Mouse (Mus musculus) brain, embryonic 14.5 days (tissue): ENCODE data around the gene Gm48552. TPM values are rescaled to one million over a fixed set of nuclear protein-coding genes. Genes with fewer than 3 reads are reported as not detected.

Source experiments
- DNase-seq: peaks from one replicate; pipeline ENCODE4 v3.0.0-alpha.2; 2011; ENCODE audit warnings: low read depth
- CTCF ChIP-seq: fragments of 200-500 bp; IDR thresholded peaks from 2 replicates; pipeline ENCODE4 v1.5.1; 2012; ENCODE audit warnings: inconsistent platforms, mild to moderate bottlenecking, moderate library complexity, borderline replicate concordance; ENCODE audit not compliant: insufficient read depth, insufficient read length; ENCODE audit errors: extremely low read depth
- POLR2A ChIP-seq: fragments of 200-500 bp; IDR thresholded peaks from 2 replicates; pipeline ENCODE4 v1.6.1; 2012; ENCODE audit warnings: mild to moderate bottlenecking, inconsistent platforms, borderline replicate concordance; ENCODE audit not compliant: poor library complexity, insufficient read depth, insufficient read length, severe bottlenecking; ENCODE audit errors: extremely low read depth
- polyA plus RNA-seq: library from polyadenylated mRNA; depleted of rRNA; stranded (reverse); fragments of >200 nt; gene quantifications from 2 replicates; pipeline ENCODE4 v1.2.3, GENCODE M21; 2012

Gm48552 gene
- polyA plus RNA-seq, 1 experiment = 8.7 TPM

DNA sequence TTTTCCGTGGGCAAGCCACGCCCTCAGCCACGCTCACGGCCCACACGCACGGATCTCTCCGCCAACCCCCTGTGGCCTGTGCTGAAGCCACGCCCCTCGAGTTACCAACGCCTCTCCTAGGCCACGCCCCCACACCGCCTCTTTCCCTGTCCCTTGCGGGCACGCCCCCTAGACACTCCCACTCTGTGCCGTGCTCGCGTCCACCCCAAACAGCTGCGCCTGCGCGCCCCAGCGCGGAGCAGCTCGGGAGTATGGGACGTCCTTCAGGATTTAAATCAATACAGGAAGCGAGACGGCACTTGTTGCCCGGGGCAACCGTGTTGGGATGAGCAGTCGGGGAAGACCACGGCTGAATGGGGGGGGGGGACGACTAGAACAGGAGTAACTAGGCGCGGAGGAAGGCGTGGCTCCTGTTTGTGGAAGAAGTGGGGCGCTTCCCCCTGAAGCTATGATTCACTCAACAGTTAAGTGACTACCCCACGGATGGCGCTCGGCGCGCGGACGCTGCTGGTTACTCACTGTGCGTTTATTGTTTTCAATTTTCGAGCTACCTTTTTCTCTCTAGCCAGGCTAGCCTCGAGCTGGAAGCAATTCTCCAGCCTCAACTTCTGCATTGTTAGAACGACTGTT, 10.1 kb upstream of the Gm48552 start:
- TF ChIP-seq CTCF (no peak), POLR2A (peak; percentile 12; the same call in 1 of the 2 replicates)

DNA sequence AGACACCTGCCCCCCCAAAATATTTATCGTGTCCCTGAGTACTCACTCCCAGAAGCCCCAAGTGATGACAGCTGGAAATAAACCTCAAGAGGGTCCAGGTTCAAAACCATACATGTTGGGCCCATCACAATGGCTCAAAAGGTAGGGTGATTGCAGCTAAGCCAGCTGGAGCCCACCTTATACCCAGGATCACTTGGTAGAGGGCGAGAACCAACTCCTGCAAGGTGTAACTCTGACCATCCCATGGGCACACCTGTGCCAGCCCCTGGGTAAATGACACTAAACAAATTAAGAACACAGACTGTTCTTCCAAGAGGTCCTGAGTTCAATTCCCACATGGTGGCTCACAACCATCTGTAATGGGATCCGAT, 9.6 kb upstream of the Gm48552 start:
- TF ChIP-seq POLR2A (no peak), CTCF (no peak)
- DNase-seq = no peak

More for the DNA sequence above, 10.1 kb upstream of the Gm48552 start:
- peak; percentile 100 for DNase-seq

DNA sequence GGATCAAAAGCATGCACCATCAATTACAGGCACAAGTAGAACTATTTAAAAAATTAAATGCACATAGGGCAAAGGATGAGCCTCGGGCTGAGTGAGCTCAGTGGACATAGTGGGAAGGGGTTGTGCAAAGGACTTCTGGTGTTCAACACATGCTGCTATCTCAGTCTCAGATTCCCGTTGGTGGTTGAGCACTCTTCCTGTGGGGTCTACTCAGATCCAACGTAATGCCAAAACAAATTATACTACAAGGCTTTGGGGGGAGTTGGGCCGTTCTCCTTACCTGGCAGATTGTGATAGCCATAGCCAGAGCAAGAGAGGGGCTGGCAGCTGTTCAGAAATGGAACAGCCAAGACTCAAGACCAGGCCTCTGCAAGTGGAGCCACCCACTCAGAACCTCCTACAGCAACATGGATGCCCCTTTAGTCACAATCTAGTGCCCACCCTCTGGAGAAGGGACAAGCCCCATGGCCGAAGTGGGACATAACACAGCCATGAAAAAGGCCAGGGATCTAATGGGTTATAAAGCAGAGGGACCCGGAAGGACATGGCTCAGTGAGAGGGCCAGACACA, 8.9 kb upstream of the Gm48552 start:
- no peak for TF ChIP-seq CTCF
- TF ChIP-seq POLR2A = no peak
- DNase-seq = no peak

DNA sequence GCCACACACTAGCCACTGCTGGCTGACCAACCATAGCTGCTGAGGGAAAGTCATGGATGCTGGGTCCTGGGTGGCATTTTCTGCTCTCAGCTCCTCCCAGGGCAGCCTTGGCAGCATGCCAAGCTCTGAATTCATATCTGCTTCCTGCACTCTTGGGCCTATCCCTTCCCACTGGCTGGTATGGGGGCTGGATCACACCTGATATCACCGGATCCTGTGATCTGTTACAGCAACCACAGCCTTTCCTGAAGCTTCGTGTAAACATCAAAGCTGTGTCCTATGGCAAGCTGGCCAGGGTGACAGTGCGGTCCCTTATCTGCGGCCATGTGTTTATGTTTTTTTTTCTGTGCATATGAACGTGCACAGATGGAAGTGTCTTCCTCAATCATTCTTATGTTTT, 6.8 kb upstream of the Gm48552 start:
- TF ChIP-seq POLR2A (no peak), CTCF (no peak)
- DNase-seq = no peak

DNA sequence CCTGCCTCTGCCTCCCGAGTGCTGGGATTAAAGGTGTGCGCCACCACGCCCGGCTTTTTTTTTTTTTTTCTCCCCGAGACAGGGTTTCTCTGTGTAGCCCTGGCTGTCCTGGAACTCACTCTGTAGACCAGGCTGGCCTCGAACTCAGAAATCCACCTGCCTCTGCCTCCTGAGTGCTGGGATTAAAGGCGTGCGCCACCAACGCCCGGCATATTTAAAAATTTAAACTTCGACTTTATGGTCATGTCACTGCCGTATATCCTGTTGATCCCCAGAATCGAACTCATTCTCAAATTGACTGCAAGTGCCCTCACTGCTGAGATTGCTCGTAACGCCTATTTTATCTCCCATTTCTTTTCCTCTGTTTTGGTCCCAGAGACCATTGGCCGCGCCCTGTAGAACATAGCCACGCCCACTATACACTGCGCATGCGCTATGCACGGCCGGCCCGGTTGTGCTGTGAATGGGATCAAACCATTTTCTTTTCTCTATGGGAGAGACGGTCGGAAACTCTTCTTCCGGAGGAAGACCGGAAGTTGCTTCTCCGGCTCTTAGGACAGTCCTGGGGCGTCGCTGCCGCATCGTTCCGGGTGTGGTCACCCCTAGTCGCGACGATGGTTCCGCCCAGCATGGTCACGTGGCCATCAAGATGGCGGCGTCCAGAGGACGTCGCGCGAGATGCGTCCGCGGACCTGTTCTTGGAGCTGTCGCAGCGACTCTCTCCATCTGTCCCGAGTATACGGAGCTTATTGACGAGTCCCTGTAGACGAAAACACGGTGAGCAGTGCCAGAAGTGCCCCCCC, 4.8 kb upstream of the Gm48552 start, which contains the start of the genes Dohh and Gm48551:
Dohh (plus strand) TSS at position 627 of the 803 bp plus-strand sequence.
Gm48551 (plus strand) TSS at position 665 of the 803 bp plus-strand sequence.
- TF ChIP-seq POLR2A (peak; percentile 67; the same call in 1 of the 2 replicates), CTCF (no peak)
- DNase-seq = peak; percentile 100

DNA sequence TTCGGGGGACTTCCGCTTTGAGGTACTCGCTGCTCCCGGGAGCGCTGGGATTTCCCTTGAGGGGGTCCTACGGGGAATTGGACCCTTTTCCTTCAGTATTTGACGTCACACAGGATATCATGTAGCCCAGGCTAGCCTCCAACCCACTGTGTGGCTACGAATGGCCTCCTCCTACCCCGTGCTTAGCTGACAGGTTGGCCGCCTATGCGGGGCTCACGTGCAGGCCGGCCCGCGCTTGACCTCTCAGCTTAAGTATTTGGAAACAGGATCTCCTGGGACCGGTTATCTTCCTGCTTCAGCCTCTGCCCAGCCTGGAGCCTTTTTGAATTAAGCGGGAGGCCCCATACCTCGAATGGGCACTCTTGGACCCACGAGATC, 4.2 kb upstream of the Gm48552 start:
- TF ChIP-seq POLR2A (no peak), CTCF (no peak)
- no peak for DNase-seq

DNA sequence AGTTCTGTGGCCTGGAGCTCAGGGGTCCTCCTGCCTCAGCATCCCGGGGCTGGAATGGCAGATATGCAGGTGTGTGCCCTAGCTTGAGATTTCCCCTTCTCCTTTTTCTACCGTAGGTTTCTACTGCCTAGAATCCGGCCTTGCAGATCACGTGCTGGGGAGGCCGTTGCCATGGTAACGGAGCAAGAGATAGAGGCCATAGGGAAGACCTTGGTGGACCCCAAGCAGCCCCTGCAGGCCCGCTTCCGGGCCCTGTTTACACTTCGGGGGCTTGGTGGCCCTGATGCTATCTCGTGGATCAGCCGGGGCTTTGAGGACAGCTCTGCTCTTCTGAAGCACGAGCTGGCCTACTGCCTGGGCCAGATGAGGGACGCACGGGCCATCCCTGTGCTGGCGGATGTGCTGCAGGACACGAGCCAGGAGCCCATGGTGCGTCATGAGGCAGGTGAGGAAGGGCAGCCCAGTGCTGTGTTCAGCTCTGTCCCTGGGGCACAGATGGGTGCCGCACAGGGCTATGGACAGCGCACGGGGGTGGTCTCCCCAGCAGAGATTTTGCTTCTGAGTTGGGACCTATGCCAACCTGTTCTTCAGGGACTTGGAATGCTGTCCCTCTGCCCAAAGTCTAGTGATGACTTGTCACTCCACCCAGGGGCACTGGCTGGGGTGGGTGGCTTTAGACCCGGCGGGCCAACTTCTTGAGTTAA, 3.0 kb upstream of the Gm48552 start:
- DNase-seq = no peak
- TF ChIP-seq POLR2A = no peak
- no peak for TF ChIP-seq CTCF

DNA sequence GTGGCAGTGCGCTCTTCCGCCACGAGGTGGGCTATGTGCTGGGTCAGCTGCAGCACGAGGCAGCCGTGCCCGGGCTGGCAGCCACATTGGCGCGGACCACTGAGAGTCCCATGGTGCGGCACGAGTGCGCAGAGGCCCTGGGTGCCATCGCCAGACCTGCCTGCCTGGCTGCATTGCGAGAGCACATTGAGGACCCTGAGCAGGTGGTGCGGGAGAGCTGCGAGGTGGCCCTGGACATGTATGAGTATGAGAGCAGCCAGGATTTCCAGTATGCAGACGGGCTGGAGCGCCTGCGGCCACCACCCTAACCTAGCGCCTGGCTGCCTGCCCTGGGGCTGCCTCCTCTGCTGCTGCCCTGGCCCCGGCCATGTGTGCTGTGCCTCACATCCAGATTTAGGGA, 1.1 kb upstream of the Gm48552 start:
- DNase-seq = no peak
- TF ChIP-seq POLR2A (no peak), CTCF (no peak)

DNA sequence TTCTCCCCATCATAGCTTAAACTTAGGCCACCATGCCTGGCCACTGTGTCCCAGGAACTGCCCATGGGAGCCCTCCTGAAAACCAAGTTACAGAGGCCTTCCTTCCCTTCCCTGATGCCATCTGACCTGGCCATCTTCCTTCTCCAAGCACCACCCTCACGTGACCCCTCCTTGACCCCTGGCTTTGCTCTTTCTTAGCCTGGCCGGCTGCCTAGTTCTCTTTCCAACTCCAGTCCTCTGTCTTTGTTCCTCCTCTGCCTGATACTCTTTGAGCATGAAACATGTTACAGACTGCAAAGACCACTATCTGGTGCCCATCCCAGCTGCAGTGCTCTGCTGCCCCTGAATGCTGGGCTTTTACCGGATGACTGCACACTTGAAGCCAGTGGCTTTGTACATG, 568 bp downstream of the Gm48552 start:
- no peak for DNase-seq
- no peak for TF ChIP-seq CTCF
- TF ChIP-seq POLR2A = no peak

DNA sequence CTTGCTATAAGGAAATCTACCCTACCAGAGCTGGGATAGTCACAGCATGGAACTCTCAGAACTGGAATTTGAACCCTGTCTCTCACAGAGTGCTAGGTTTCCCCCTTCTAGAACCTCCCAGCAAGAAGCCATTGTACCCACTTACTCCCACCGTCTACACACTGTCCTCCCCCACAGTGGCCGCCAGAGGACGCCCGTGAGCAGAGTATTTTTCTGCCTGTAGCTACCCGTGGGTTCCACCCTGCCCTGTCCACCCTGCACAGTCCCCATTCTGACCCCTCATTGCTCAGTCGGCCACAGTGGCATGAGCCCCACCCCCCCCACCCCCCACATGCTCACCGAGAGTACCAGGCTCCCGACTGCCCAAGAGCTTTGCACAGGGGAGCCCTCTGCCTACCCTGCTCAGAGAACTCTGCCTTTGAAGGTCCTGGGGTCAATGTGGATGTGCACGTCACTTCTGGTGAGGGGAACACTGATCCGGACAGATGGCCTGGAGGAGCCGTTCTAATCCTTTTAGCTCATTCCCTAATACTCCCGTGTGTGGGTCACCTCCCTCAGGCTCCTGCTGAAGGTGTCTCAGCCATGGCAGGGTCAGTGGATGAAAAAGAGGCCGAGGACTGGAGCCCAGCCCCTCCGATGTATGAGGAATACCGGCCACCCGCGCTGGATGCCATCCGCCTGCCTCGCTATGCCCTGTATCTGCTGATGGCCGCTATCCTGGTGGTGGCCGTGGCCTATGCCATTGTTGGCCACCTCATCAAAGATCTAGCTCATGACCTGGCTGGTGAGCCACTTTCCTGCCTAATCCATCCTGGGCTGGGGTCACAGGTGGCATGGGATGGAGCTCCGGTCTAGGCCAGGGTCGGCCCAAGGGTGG, 1.2 kb downstream of the Gm48552 start:
- no peak for TF ChIP-seq POLR2A
- TF ChIP-seq CTCF = peak; percentile 96
- DNase-seq = peak; percentile 67

DNA sequence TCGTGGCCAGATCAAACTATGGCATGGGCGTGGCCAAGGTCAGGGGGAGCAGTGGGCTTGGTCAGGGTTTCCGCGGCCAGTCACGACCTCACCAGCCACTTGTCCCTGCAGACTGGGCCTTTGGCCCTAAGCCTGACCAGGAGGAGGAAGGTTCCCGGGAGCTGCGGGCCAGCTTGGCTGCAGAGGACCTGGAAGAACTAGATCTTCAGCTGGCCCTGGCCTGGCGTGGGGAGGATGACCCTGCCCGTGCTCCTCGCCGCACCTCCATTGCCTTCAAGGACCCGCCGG, 1.8 kb downstream of the Gm48552 start:
- TF ChIP-seq POLR2A = no peak
- no peak for TF ChIP-seq CTCF
- DNase-seq = no peak

DNA sequence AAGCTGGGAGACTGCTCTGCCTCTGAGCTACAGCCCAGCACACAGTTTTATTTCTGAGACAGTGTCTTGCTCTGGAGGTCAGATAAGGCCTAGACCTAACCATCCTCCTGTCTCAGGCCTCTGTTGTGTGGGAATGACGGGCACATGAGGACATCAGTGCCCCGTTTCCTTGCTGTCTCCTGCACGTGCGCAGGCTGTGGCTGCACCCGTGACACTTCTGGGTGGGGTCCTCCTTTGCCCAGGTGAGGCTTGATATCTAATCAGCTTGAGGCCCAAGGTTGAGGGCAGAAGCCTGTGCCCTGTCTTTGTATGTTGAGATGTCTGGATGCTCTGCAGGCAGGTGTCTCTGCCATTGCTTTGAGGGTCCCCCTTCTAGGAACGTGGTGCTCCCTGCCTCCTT, 3.5 kb downstream of the Gm48552 start:
- DNase-seq = no peak
- TF ChIP-seq POLR2A (no peak), CTCF (no peak)
